Mouse (Mus musculus) liver, embryonic 13.5 days (tissue): Measurements from ENCODE around the gene Nr3c2. TPM values are rescaled to one million over a fixed set of nuclear protein-coding genes. Genes with fewer than 3 reads are reported as not detected.

Experiments
- ATAC-seq: fragments of 200-750 bp; cut with Nextera tagmentation; 2 replicates; pipeline ENCODE4 v1.8.0; 2017; ENCODE audit warnings: low read depth, mild to moderate bottlenecking, moderate number of reproducible peaks, moderate library complexity
- DNase-seq: peaks from one replicate; pipeline ENCODE4 v3.0.0; 2022
- H3K27ac ChIP-seq: fragments of 300-500 bp; sonication (generic); 2 replicates; pipeline ENCODE4 v1.5.1; 2015; ENCODE audit warnings: moderate library complexity, mild to moderate bottlenecking, inconsistent platforms
- H3K27me3 ChIP-seq: fragments of 300-500 bp; sonication (generic); 2 replicates; pipeline ENCODE4 v1.6.1; 2015; ENCODE audit warnings: mild to moderate bottlenecking, inconsistent platforms
- H3K36me3 ChIP-seq: fragments of 300-500 bp; sonication (generic); 2 replicates; pipeline ENCODE4 v1.6.1; 2015; ENCODE audit warnings: mild to moderate bottlenecking, inconsistent platforms
- H3K4me1 ChIP-seq: fragments of 300-500 bp; sonication (generic); replicated peaks from 2 replicates; pipeline ENCODE4 v1.6.1; 2015; ENCODE audit warnings: inconsistent platforms
- H3K4me2 ChIP-seq: fragments of 300-500 bp; sonication (generic); 2 replicates; pipeline ENCODE4 v1.6.1; 2015; ENCODE audit warnings: inconsistent platforms, mild to moderate bottlenecking, moderate library complexity
- H3K4me3 ChIP-seq: fragments of 300-500 bp; sonication (generic); replicated peaks from 2 replicates; pipeline ENCODE4 v1.5.1; 2015; ENCODE audit warnings: mild to moderate bottlenecking, inconsistent platforms
- H3K9ac ChIP-seq: fragments of 300-500 bp; sonication (generic); 2 replicates; pipeline ENCODE4 v1.6.1; 2015; ENCODE audit warnings: mild to moderate bottlenecking, inconsistent platforms
- H3K9me3 ChIP-seq: fragments of 300-500 bp; sonication (generic); replicated peaks from 2 replicates; pipeline ENCODE4 v1.6.1; 2016; ENCODE audit warnings: inconsistent platforms
- WGBS: fragments of 180-500 bp; shearing (Covaris S2); methylation state at CpG from one replicate; pipeline ENCODE4 v1.1.7; 2015; ENCODE audit not compliant: insufficient replicate concordance; 5-methylcytosine and 5-hydroxymethylcytosine counted together
- polyA plus RNA-seq: library from polyadenylated mRNA; unstranded; fragments of >200 nt; fragmentation: Nextera tagmentation; extraction: Ambion mirVana; gene quantifications from 2 replicates; pipeline ENCODE4 v1.2.1, GENCODE M21; 2015

The Nr3c2 gene
- polyA plus RNA-seq, 1 experiment from 2014 or later: 0.92 TPM

GRCm38 (mm10) chr8:77033706-77034464 lies 134.6 kb downstream of the Nr3c2 start:
- ATAC-seq (no peak), DNase-seq (no peak)
- H3K9ac ChIP-seq: no peak overlapping the region
- no peaks in the 10 kb centered on the region for H3K9me3 ChIP-seq
- no peak overlapping the region for H3K4me3 ChIP-seq
- no peak overlapping the region for H3K4me2 ChIP-seq
- no peaks in the 10 kb centered on the region for H3K36me3 ChIP-seq
- no peaks in the 10 kb centered on the region for H3K4me1 ChIP-seq
- H3K27ac ChIP-seq: no peak overlapping the region
- 53% methylated on average over 3 of the region's 3 CpGs for WGBS
- H3K27me3 ChIP-seq: no peaks in the 10 kb centered on the region

DNA sequence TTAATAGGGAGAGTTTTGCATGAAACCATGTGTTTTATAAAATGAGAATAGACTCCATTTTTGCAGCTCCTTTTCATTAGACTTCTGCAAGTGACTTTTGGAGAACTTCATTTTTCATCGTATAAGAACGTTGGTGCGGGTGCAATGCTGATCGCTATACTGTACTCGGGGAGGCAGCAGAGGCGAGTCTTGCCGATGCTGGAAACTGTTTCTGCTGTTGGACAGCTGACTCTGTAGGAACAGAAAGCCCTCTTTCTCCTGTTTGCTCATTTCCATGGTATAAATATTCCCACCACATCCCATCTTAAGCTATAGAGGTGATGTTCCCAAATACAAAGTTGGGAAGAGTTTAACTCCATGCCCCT lies 135.2 kb downstream of the Nr3c2 start:
- 84% methylated on average over 7 of the region's 7 CpGs for WGBS
- H3K4me3 ChIP-seq: no peak overlapping the region

DNA sequence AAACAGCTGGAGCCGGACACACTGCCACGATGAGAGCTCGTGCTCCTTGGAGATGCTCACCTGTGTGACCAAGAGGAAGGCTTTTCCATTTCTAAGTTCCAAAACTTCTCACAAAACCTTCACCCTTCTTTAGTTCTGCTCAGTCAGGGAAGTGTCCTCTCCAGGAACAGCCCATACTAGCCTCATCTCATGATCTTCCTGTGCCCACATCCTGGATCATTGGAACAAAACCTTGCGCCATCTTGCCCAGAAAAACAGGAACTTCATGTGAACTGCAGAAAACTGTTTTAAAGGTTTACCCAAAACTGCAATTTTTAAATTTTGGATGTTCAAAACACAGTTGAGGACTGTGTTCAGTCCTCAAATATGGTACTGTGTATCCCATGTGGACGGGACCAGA lies 142.0 kb downstream of the Nr3c2 start:
- ATAC-seq (no peak), DNase-seq (no peak)
- WGBS: 76% methylated on average over 5 of the region's 5 CpGs
- Histone ChIP-seq H3K27me3 (no peaks in the 10 kb centered on the region), H3K4me3 (no peak overlapping the region), H3K36me3 (no peaks in the 10 kb centered on the region), H3K4me2 (no peak overlapping the region), H3K27ac (no peak overlapping the region), H3K9ac (no peak overlapping the region), H3K4me1 (peaks cover 15% of the 10 kb centered on the region), H3K9me3 (no peaks in the 10 kb centered on the region)

More for the DNA sequence above, 135.2 kb downstream of the Nr3c2 start:
- DNase-seq (no peak), ATAC-seq (no peak)
- Histone ChIP-seq H3K9ac (no peak overlapping the region), H3K27ac (no peak overlapping the region), H3K9me3 (no peaks in the 10 kb centered on the region), H3K4me1 (no peaks in the 10 kb centered on the region), H3K4me2 (no peak overlapping the region), H3K27me3 (no peaks in the 10 kb centered on the region), H3K36me3 (no peaks in the 10 kb centered on the region)

DNA sequence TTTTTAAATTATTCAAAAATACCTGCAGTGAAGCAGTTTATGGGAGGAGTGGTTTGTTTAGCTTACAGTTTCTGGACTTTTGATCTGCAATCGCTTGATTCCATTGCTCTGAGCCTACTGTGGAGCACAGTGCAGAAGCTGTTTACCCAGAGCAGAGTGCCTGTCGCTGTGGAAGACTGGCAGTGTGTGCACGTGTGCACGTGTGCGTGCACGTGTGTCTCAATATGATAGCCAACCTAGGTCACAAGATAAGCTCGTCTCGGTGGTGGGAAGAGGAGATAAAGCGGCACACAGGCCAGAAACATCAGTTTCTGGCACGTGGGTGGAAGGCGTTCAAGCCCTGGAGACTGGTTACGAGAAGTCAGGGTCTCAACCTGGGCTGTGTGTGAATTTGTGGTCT lies 145.6 kb downstream of the Nr3c2 start:
- no peak overlapping the region for H3K9ac ChIP-seq
- no peaks in the 10 kb centered on the region for H3K36me3 ChIP-seq
- 18% methylated on average over 12 of the region's 12 CpGs for WGBS
- ATAC-seq (peak; percentile 100), DNase-seq (peak; percentile 70)
- no peaks in the 10 kb centered on the region for H3K27me3 ChIP-seq
- peaks cover 20% of the 10 kb centered on the region for H3K4me1 ChIP-seq
- no peak overlapping the region for H3K4me3 ChIP-seq
- H3K4me2 ChIP-seq: peak overlapping the region; percentile 4; the same call in 1 of the 2 replicates
- no peaks in the 10 kb centered on the region for H3K9me3 ChIP-seq
- H3K27ac ChIP-seq: peak overlapping the region; percentile 61

- Histone ChIP-seq H3K36me3 (no peaks in the 10 kb centered on the region), H3K4me3 (no peak overlapping the region), H3K4me1 (peaks cover 20% of the 10 kb centered on the region), H3K27ac (no peak overlapping the region), H3K27me3 (no peaks in the 10 kb centered on the region), H3K9ac (no peak overlapping the region), H3K4me2 (no peak overlapping the region), H3K9me3 (no peaks in the 10 kb centered on the region)
- WGBS: 57% methylated on average over 1 of the region's 1 CpGs
- no peak for DNase-seq
- ATAC-seq: no peak
Observed at GRCm38 (mm10) chr8:77045711-77046110, 146.5 kb downstream of the Nr3c2 start.

GRCm38 (mm10) chr8:77046217-77046616 lies 147.0 kb downstream of the Nr3c2 start:
- DNase-seq: no peak

DNA sequence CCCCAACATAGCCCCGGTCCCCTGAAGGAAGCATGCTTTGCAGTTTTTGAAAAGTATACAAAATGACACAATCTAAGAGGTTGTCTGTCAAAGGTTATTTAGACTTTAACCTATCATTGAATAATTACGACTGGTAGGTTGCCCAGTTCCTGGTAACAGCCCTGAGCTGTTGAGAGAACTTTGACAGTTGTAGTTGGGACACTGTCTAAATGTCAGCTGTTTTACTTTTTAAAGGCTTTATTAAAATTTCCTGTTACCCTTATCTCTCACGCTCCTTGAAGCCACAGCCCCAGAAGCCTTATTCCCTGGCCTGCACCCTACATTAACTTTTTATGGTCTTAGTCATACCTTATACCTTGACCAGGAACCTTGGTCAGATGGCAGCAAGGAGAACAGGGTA lies 147.5 kb downstream of the Nr3c2 start:
- Histone ChIP-seq H3K4me2 (no peak overlapping the region), H3K27me3 (no peaks in the 10 kb centered on the region), H3K9ac (no peak overlapping the region), H3K27ac (no peak overlapping the region), H3K4me1 (peaks cover 20% of the 10 kb centered on the region), H3K4me3 (no peak overlapping the region), H3K36me3 (no peaks in the 10 kb centered on the region), H3K9me3 (no peaks in the 10 kb centered on the region)
- DNase-seq (no peak), ATAC-seq (no peak)
- 47% methylated on average over 3 of the region's 3 CpGs for WGBS

More at GRCm38 (mm10) chr8:77046217-77046616, 147.0 kb downstream of the Nr3c2 start:
- Histone ChIP-seq H3K4me1 (peaks cover 20% of the 10 kb centered on the region), H3K36me3 (no peaks in the 10 kb centered on the region), H3K4me3 (no peak overlapping the region), H3K9me3 (no peaks in the 10 kb centered on the region), H3K27ac (no peak overlapping the region), H3K9ac (no peak overlapping the region), H3K4me2 (no peak overlapping the region), H3K27me3 (no peaks in the 10 kb centered on the region)
- ATAC-seq: no peak
- 81% methylated on average over 5 of the region's 5 CpGs for WGBS

- no peak overlapping the region for H3K9ac ChIP-seq
- H3K36me3 ChIP-seq: no peaks in the 10 kb centered on the region
- no peak overlapping the region for H3K4me2 ChIP-seq
- DNase-seq (no peak), ATAC-seq (no peak)
- no peak overlapping the region for H3K27ac ChIP-seq
- H3K9me3 ChIP-seq: no peaks in the 10 kb centered on the region
- 69% methylated on average over 10 of the region's 10 CpGs for WGBS
- no peak overlapping the region for H3K4me3 ChIP-seq
- H3K27me3 ChIP-seq: no peaks in the 10 kb centered on the region
- peaks cover 3% of the 10 kb centered on the region; the same call in 1 of the 2 replicates for H3K4me1 ChIP-seq
Observed at GRCm38 (mm10) chr8:77051399-77052275, 152.4 kb downstream of the Nr3c2 start.

DNA sequence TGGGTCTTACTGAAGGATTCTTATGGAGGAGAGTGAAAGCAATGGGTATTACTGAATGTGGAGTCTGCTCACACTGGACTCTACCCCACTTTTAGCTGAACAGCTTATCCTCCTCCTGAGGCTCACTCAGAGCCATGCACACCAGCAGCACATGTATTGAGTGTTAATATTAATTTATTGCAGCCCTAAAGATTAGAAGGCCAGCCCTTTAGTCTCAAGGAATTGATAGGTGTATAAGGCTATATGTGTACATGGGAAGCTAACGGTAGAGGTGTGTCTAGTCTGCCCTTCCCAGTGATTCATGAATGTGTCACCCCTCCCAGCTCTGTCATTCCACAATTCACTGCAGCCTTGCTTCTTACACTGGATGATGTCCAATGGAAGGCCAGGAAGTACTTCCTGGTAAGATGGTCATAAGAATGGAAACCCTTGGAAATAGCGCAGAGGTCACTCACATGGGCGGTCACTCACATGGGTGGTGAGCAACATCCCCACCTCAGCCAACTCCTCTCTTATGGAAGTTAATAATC lies 156.3 kb downstream of the Nr3c2 start:
- Histone ChIP-seq H3K36me3 (no peaks in the 10 kb centered on the region), H3K9ac (no peak overlapping the region), H3K27ac (no peak overlapping the region), H3K4me3 (no peak overlapping the region), H3K4me2 (no peak overlapping the region), H3K27me3 (no peaks in the 10 kb centered on the region), H3K9me3 (no peaks in the 10 kb centered on the region), H3K4me1 (no peaks in the 10 kb centered on the region)
- DNase-seq (no peak), ATAC-seq (no peak)
- 80% methylated on average over 3 of the region's 3 CpGs for WGBS

- ATAC-seq (no peak), DNase-seq (no peak)
- no peak overlapping the region for H3K4me2 ChIP-seq
Observed at GRCm38 (mm10) chr8:77056853-77057252, 157.6 kb downstream of the Nr3c2 start.

GRCm38 (mm10) chr8:77082687-77083086 lies 183.4 kb downstream of the Nr3c2 start:
- ATAC-seq (no peak), DNase-seq (no peak)
- Histone ChIP-seq H3K9ac (no peak overlapping the region), H3K36me3 (no peaks in the 10 kb centered on the region), H3K4me3 (no peak overlapping the region), H3K9me3 (no peaks in the 10 kb centered on the region), H3K4me1 (no peaks in the 10 kb centered on the region), H3K27ac (no peak overlapping the region), H3K27me3 (no peaks in the 10 kb centered on the region), H3K4me2 (no peak overlapping the region)
- WGBS: 63% methylated on average over 4 of the region's 4 CpGs

More at GRCm38 (mm10) chr8:77056853-77057252, 157.6 kb downstream of the Nr3c2 start:
- Histone ChIP-seq H3K9ac (no peak overlapping the region), H3K4me1 (no peaks in the 10 kb centered on the region), H3K27ac (no peak overlapping the region), H3K4me3 (no peak overlapping the region), H3K27me3 (no peaks in the 10 kb centered on the region), H3K9me3 (no peaks in the 10 kb centered on the region), H3K36me3 (no peaks in the 10 kb centered on the region)
- WGBS: 81% methylated on average over 6 of the region's 6 CpGs
